Mouse (Mus musculus) c-Kit-positive CD71-positive TER-119-positive erythroid progenitor cells, embryonic 14.5 days (primary cell): Measurements from ENCODE around the gene Atp8b5.

Experiments used
- DNase-seq: peaks from one replicate; pipeline ENCODE4 v3.0.0-alpha.2; 2013; ENCODE audit warnings: low spot score

Gene Atp8b5

GRCm38 (mm10) chr4:43414761-43415160 is 147.8 kb downstream of the Atp8b5 start:
- no peak for DNase-seq

GRCm38 (mm10) chr4:43415221-43416070 is 148.5 kb downstream of the Atp8b5 start:
- no peak for DNase-seq

GRCm38 (mm10) chr4:43416071-43416490 is 149.1 kb downstream of the Atp8b5 start:
- DNase-seq = no peak

- DNase-seq = peak; percentile 35
These were observed 150.5 kb downstream of the Atp8b5 start for GRCm38 (mm10) chr4:43417269-43418062.

- DNase-seq = no peak
These were observed 151.5 kb downstream of the Atp8b5 start for GRCm38 (mm10) chr4:43418450-43418849.

- no peak for DNase-seq
These were observed 152.2 kb downstream of the Atp8b5 start for GRCm38 (mm10) chr4:43418973-43419656.

GRCm38 (mm10) chr4:43419801-43420281 is 152.9 kb downstream of the Atp8b5 start:
- DNase-seq = no peak

GRCm38 (mm10) chr4:43420305-43420704 is 153.3 kb downstream of the Atp8b5 start:
- peak; percentile 78 for DNase-seq

GRCm38 (mm10) chr4:43421632-43422240 is 154.8 kb downstream of the Atp8b5 start:
- DNase-seq = no peak
